Mouse (Mus musculus) erythroblast, embryonic 14.5 days (primary cell): Measurements from ENCODE around the gene Cmbl. TPM values are rescaled to one million over a fixed set of nuclear protein-coding genes. Genes with fewer than 3 reads are reported as not detected.
A peak's percentile ranks its signal among the peaks of the same experiment; 100 is the strongest.

ENCODE experiments used
- H3K27me3 ChIP-seq: 2 replicates; pipeline ENCODE4 v1.6.1; 2012; ENCODE audit warnings: inconsistent platforms; ENCODE audit not compliant: control insufficient read depth
- H3K36me3 ChIP-seq: 2 replicates; pipeline ENCODE4 v1.6.1; 2012; ENCODE audit warnings: mild to moderate bottlenecking, inconsistent platforms; ENCODE audit not compliant: control insufficient read depth
- H3K4me1 ChIP-seq: 2 replicates; pipeline ENCODE4 v1.6.1; 2012; ENCODE audit warnings: inconsistent platforms; ENCODE audit not compliant: control insufficient read depth
- H3K4me3 ChIP-seq: replicated peaks from 2 replicates; pipeline ENCODE3; 2012; ENCODE audit warnings: moderate library complexity, mild to moderate bottlenecking, inconsistent platforms
- H3K9me3 ChIP-seq: 2 replicates; pipeline ENCODE4 v1.6.1; 2012; ENCODE audit warnings: low read length, inconsistent platforms, mixed read lengths; ENCODE audit not compliant: control insufficient read depth
- GATA1 ChIP-seq: IDR thresholded peaks from 2 replicates; pipeline ENCODE4 v1.6.1; 2012; ENCODE audit warnings: low read length, inconsistent platforms, mixed read lengths
- TAL1 ChIP-seq: IDR thresholded peaks from 3 replicates; pipeline ENCODE4 v1.6.1; 2012; ENCODE audit warnings: low read length, inconsistent platforms, mixed read lengths
- polyA plus RNA-seq: library from polyadenylated mRNA; stranded (reverse); fragments of >175 nt; gene quantifications from 2 replicates; pipeline ENCODE4 v1.2.3, GENCODE M21; 2012

The Cmbl gene
- polyA plus RNA-seq, 1 experiment: not detected

- TF ChIP-seq TAL1 (no peak), GATA1 (no peak)
- peaks cover 43% of the 10 kb centered on the region for H3K36me3 ChIP-seq
- no peaks in the 10 kb centered on the region for H3K27me3 ChIP-seq
- H3K9me3 ChIP-seq: no peaks in the 10 kb centered on the region
- H3K4me3 ChIP-seq: no peak overlapping the region
- peaks cover 10% of the 10 kb centered on the region for H3K4me1 ChIP-seq
Measured at GRCm38 (mm10) chr15:31587789-31588188, 22.6 kb downstream of the Cmbl start.

GRCm38 (mm10) chr15:31588989-31589640 is 23.9 kb downstream of the Cmbl start:
- Histone ChIP-seq H3K36me3 (peaks cover 57% of the 10 kb centered on the region), H3K9me3 (no peaks in the 10 kb centered on the region), H3K4me1 (peaks cover 10% of the 10 kb centered on the region), H3K4me3 (no peak overlapping the region), H3K27me3 (no peaks in the 10 kb centered on the region)
- TF ChIP-seq TAL1 (no peak), GATA1 (no peak)

- Histone ChIP-seq H3K36me3 (peaks cover 67% of the 10 kb centered on the region), H3K4me1 (peaks cover 10% of the 10 kb centered on the region), H3K9me3 (no peaks in the 10 kb centered on the region), H3K4me3 (no peak overlapping the region), H3K27me3 (no peaks in the 10 kb centered on the region)
- TF ChIP-seq GATA1 (no peak), TAL1 (no peak)
Measured at GRCm38 (mm10) chr15:31590176-31590575, 25.0 kb downstream of the Cmbl start.

DNA sequence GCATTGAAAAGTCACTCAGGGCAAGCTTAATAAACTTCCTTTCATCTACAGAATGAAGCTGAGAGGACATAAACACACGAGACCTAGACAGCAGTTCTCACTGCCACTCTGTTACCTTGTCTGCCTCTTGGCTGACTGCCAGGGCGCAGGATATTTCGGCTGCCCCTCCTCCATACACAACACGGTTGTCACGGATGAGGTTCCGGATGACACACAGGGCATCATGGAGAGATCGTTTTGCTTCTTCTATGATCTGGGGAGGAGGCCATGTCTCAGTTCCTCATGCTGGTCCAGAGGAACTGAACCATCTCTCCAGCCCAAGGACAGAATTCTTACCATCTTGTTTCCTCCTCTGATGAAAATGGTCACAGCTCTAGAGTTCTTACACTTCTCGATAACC is 27.3 kb downstream of the Cmbl start:
- H3K36me3 ChIP-seq: peaks cover 91% of the 10 kb centered on the region
- no peak overlapping the region for H3K4me3 ChIP-seq
- no peaks in the 10 kb centered on the region for H3K9me3 ChIP-seq
- no peaks in the 10 kb centered on the region for H3K27me3 ChIP-seq
- H3K4me1 ChIP-seq: no peaks in the 10 kb centered on the region
- no peak for TF ChIP-seq TAL1
- TF ChIP-seq GATA1: no peak

DNA sequence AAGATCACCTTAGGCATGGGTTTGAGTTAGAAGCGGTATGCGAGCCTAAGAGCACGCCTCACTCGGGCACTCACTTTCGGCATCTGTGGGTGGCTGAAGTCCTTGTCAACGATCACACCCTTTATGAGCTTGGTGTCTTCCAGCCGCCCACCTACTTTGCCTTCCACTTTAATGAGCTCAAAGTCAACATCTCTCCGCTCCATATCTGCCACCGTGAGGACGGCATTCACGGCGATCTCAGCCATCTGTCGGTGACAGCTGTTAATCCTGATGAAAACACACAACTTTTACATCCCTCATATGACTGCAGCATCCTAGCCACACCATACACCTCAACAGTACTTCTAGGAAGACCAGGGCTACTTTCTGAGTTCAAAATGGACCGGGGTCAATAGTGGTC is 29.1 kb downstream of the Cmbl start:
- no peaks in the 10 kb centered on the region for H3K9me3 ChIP-seq
- H3K4me3 ChIP-seq: no peak overlapping the region
- H3K36me3 ChIP-seq: peaks cover 98% of the 10 kb centered on the region
- TF ChIP-seq TAL1 (no peak), GATA1 (no peak)
- H3K4me1 ChIP-seq: peaks cover 11% of the 10 kb centered on the region
- H3K27me3 ChIP-seq: no peaks in the 10 kb centered on the region

DNA sequence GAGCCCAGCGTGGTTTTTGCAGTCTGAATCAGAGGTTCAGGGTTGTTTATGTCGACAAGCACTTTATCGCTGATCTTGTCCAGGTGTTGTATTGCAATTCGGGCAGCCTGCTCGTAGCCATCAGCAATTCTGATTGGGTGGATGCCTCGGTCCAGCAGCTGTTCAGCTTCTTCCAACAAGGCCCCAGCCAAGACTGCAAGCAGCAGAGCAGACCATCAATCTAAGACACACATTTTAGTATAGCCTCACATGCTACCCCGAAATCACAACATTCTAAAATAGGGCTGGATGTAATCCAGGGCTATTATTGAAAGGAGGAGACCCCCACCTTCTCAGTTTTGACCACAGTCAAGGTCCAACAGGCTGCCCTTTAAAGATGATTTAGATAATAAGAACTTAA is 30.5 kb downstream of the Cmbl start:
- Histone ChIP-seq H3K27me3 (no peaks in the 10 kb centered on the region), H3K9me3 (no peaks in the 10 kb centered on the region), H3K4me3 (no peak overlapping the region), H3K36me3 (peaks cover 87% of the 10 kb centered on the region), H3K4me1 (peaks cover 23% of the 10 kb centered on the region)
- TF ChIP-seq TAL1 (no peak), GATA1 (no peak)

GRCm38 (mm10) chr15:31599834-31600233 is 34.6 kb downstream of the Cmbl start:
- H3K4me1 ChIP-seq: peaks cover 40% of the 10 kb centered on the region
- no peaks in the 10 kb centered on the region for H3K9me3 ChIP-seq
- no peak for TF ChIP-seq GATA1
- no peak for TF ChIP-seq TAL1
- H3K36me3 ChIP-seq: peaks cover 45% of the 10 kb centered on the region
- H3K4me3 ChIP-seq: peak overlapping the region; percentile 79
- no peaks in the 10 kb centered on the region for H3K27me3 ChIP-seq

- Histone ChIP-seq H3K4me1 (peaks cover 40% of the 10 kb centered on the region), H3K9me3 (no peaks in the 10 kb centered on the region), H3K27me3 (no peaks in the 10 kb centered on the region), H3K36me3 (peaks cover 31% of the 10 kb centered on the region), H3K4me3 (peak overlapping the region; percentile 79)
- TF ChIP-seq GATA1: no peak
- TF ChIP-seq TAL1: no peak
Measured at GRCm38 (mm10) chr15:31601279-31601645, 36.1 kb downstream of the Cmbl start.

GRCm38 (mm10) chr15:31601646-31602374 is 36.6 kb downstream of the Cmbl start, which contains the start of the genes Cct5 and Fam173b:
Gene Cct5, minus strand, starts transcription at chr15:31601804.
Gene Fam173b, plus strand, starts transcription at chr15:31601852.
- peaks cover 41% of the 10 kb centered on the region for H3K4me1 ChIP-seq
- H3K27me3 ChIP-seq: no peaks in the 10 kb centered on the region
- no peaks in the 10 kb centered on the region for H3K9me3 ChIP-seq
- no peak for TF ChIP-seq TAL1
- TF ChIP-seq GATA1: no peak
- H3K36me3 ChIP-seq: peaks cover 26% of the 10 kb centered on the region
- H3K4me3 ChIP-seq: peak within 1 kb of the TSS; percentile 79
